Mouse (Mus musculus) cerebellum, postnatal 25 days (tissue): ENCODE data around the gene Nfam1.

ENCODE experiments used
- DNase-seq, 2 experiments: peaks; one replicate each; pipeline ENCODE4 v3.0.0; 2021; ENCODE audit warnings: mixed read lengths in 2 of 2

The Nfam1 gene

GRCm38 (mm10) chr15:82958253-82958701 is 74.8 kb downstream of the Nfam1 start:
- peak; percentile 36 to 54 for DNase-seq

- no peak for DNase-seq
These were observed 76.4 kb downstream of the Nfam1 start for GRCm38 (mm10) chr15:82956721-82957120.

GRCm38 (mm10) chr15:82956310-82956709 is 76.8 kb downstream of the Nfam1 start:
- no peak for DNase-seq

GRCm38 (mm10) chr15:82955286-82955685 is 77.8 kb downstream of the Nfam1 start:
- no peak for DNase-seq

GRCm38 (mm10) chr15:82954034-82954433 is 79.1 kb downstream of the Nfam1 start:
- no peak for DNase-seq

GRCm38 (mm10) chr15:82953096-82953495 is 80.0 kb downstream of the Nfam1 start:
- no peak for DNase-seq

- DNase-seq: no peak
These were observed 80.8 kb downstream of the Nfam1 start for GRCm38 (mm10) chr15:82952292-82952705.

- no peak for DNase-seq
These were observed 82.9 kb downstream of the Nfam1 start for GRCm38 (mm10) chr15:82950246-82950645.

- peak; percentile 60 to 75 for DNase-seq
These were observed 85.7 kb downstream of the Nfam1 start for GRCm38 (mm10) chr15:82947431-82947830.

GRCm38 (mm10) chr15:82944479-82945195 is 88.5 kb downstream of the Nfam1 start:
- no peak for DNase-seq
